Mouse (Mus musculus) liver, postnatal 0 days (tissue): ENCODE data around the gene Atp5s. TPM values are rescaled to one million over a fixed set of nuclear protein-coding genes. Genes with fewer than 3 reads are reported as not detected.

Experiments used
- ATAC-seq: fragments of 200-750 bp; cut with Nextera tagmentation; 2 replicates; pipeline ENCODE4 v1.8.0; 2017; ENCODE audit warnings: mild to moderate bottlenecking, moderate library complexity
- DNase-seq: peaks from one replicate; pipeline ENCODE4 v3.0.0-alpha.2; 2016
- H3K27ac ChIP-seq: fragments of 300-500 bp; sonication (generic); 2 replicates; pipeline ENCODE4 v1.5.1; 2014; ENCODE audit warnings: antibody characterized with exemption, moderate library complexity, mild to moderate bottlenecking, low read depth
- H3K27me3 ChIP-seq: fragments of 300-500 bp; sonication (generic); 2 replicates; pipeline ENCODE4 v1.6.1; 2014; ENCODE audit warnings: low read length, control low read depth, mixed read lengths; ENCODE audit not compliant: insufficient read depth
- H3K36me3 ChIP-seq: fragments of 300-500 bp; sonication (generic); replicated peaks from 2 replicates; pipeline ENCODE4 v1.6.1; 2014; ENCODE audit warnings: mild to moderate bottlenecking, control low read depth, low read length, moderate library complexity, mixed read lengths; ENCODE audit not compliant: insufficient read depth
- H3K4me1 ChIP-seq: fragments of 300-500 bp; sonication (generic); 2 replicates; pipeline ENCODE4 v1.6.1; 2014; ENCODE audit warnings: antibody characterized with exemption, mild to moderate bottlenecking, control low read depth; ENCODE audit not compliant: insufficient read depth
- H3K4me2 ChIP-seq: fragments of 300-500 bp; sonication (generic); 2 replicates; pipeline ENCODE4 v1.6.1; 2014; ENCODE audit warnings: low read depth, mild to moderate bottlenecking, low read length, moderate library complexity, mixed read lengths
- H3K4me3 ChIP-seq: fragments of 300-500 bp; sonication (generic); 2 replicates; pipeline ENCODE4 v1.5.1; 2014; ENCODE audit warnings: low read depth, low read length
- H3K9ac ChIP-seq: fragments of 300-500 bp; sonication (generic); replicated peaks from 2 replicates; pipeline ENCODE4 v1.6.1; 2014; ENCODE audit warnings: mild to moderate bottlenecking, moderate library complexity
- H3K9me3 ChIP-seq: fragments of 300-500 bp; sonication (generic); 2 replicates; pipeline ENCODE4 v1.6.1; 2016; ENCODE audit warnings: mild to moderate bottlenecking, control low read depth, low read length, mixed read lengths
- CTCF ChIP-seq: sonication (generic); IDR thresholded peaks from 2 replicates; pipeline ENCODE4 v1.5.1; 2016; ENCODE audit warnings: antibody characterized with exemption, low read depth
- EP300 ChIP-seq: IDR thresholded peaks from 2 replicates; pipeline ENCODE4 v1.6.1; 2016; ENCODE audit warnings: antibody characterized with exemption, low read depth, mild to moderate bottlenecking
- WGBS: fragments of 180-500 bp; shearing (Covaris S2); extraction: QIAGEN DNeasy Blood & Tissue Kit; methylation state at CpG from one replicate; pipeline ENCODE4 v1.1.7; 2014; ENCODE audit not compliant: insufficient replicate concordance; 5-methylcytosine and 5-hydroxymethylcytosine counted together
- polyA plus RNA-seq: library from polyadenylated mRNA; unstranded; fragments of >200 nt; fragmentation: Nextera tagmentation; extraction: Ambion mirVana; gene quantifications from 2 replicates; pipeline ENCODE4 v1.2.1, GENCODE M21; 2015

Atp5s gene
- polyA plus RNA-seq, 1 experiment from 2014 or later, result 18.3 TPM

DNA sequence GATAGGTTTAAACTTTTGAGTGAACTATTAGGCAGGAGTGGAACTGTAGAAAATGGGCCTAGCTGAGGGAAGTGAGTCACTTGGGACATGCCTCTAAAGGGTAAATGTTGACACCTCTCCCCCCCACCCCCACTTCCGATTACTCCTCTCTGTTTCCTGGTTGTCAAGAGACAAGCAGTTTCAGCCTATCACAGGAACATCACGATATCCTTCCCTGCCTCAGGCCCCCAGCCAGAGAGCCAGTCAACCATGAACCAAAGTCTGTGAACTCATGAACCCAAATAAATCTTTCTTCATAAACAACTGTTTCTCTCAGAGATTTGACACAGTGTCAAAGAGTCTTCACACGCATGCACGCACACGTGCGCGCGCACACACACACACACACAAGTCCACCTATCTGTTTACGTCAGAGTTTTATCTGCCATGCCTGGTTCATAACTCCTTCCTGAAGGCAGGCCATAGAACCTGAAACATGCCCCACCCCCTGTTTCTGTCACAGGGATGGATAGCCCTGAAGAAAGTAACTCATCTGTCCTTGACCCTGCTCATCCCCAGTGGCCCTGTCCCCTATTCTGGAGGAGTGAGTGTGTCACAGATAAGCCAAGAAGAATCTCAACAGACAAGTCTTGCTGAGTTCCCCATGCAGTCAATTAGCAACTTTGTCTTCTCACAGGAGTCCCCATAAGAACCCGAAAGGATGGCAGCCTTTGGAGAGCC, 41.6 kb downstream of the Atp5s start:
- Histone ChIP-seq H3K9me3 (no peaks in the 10 kb centered on the region), H3K4me2 (no peak overlapping the region), H3K27me3 (no peaks in the 10 kb centered on the region), H3K9ac (no peak overlapping the region), H3K4me3 (no peak overlapping the region), H3K4me1 (peaks cover 14% of the 10 kb centered on the region), H3K36me3 (no peaks in the 10 kb centered on the region), H3K27ac (no peak overlapping the region)
- TF ChIP-seq EP300 (peak; percentile 31; the same call in 1 of the 2 replicates), CTCF (no peak)
- WGBS, result 67% methylated on average over 10 of the region's 10 CpGs
- peak; percentile 53 for DNase-seq
- peak; percentile 59 for ATAC-seq

DNA sequence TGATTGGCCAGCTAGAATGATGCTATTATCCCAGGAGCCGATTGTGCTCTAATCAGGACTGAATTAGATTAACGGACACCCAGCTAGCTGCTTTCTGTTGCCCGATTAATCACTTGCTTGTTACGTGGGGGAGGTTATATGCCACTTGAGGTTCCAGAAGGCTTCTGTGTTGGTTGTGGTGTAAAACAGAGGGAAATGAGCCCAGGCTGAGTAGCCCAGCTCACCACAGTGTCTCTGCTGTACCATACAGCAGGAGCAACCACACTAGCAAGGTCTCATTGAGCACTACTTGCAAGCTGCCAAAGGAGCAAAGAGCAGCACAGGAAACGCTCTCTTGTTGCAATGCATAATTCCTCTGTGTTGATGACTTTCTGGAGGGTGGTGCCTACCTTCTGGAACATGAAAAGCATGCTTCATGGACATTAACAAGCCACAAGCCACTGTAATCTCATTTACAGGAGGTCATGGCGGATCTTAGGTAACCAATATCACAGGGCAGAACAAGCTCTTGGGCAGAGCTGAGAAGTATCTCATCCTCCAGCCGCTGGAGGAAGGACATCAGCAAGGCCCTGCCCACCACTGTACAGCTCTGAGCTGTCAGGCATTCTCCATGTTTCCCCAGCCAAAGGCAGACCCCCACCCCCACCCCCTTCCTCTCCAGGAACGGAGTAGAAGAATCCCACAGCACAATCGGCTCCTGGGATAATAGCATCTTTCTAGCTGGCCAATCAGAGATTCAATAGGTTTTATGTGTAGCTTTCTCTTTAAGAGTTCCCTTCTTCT, 42.9 kb downstream of the Atp5s start:
- Histone ChIP-seq H3K4me1 (peaks cover 14% of the 10 kb centered on the region), H3K4me2 (no peak overlapping the region), H3K27ac (no peak overlapping the region), H3K27me3 (no peaks in the 10 kb centered on the region), H3K9ac (no peak overlapping the region), H3K4me3 (no peak overlapping the region), H3K36me3 (no peaks in the 10 kb centered on the region), H3K9me3 (no peaks in the 10 kb centered on the region)
- 63% methylated on average over 9 of the region's 9 CpGs for WGBS
- DNase-seq (no peak), ATAC-seq (0 out of 2 replicates have a peak, but pooled peaks have one; percentile 15)
- no peak for TF ChIP-seq CTCF
- TF ChIP-seq EP300, result no peak

DNA sequence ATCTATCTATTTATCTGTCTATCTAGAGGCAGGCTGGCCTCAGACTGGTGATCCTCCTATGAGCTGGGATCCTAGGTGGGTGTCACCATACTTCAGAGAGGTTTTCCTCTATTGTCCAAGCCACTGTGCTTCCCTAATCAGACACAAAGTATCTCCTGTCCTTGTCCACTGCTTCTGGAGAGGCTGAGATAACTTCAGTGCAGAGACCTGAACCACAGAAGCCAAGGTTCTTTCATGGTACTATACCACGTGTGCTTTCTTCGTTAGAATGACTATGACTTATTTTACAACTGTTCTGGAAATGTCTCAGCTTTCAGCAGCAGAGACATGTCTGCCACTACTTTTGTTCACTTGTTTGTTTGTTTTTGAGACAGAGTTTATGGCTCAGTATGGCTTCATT, 44.1 kb downstream of the Atp5s start:
- no peak for TF ChIP-seq CTCF
- 0 out of 2 replicates have a peak, but pooled peaks have one; percentile 13 for TF ChIP-seq EP300
- Histone ChIP-seq H3K27ac (no peak overlapping the region), H3K4me1 (peaks cover 14% of the 10 kb centered on the region), H3K4me3 (no peak overlapping the region), H3K4me2 (no peak overlapping the region), H3K9ac (no peak overlapping the region), H3K27me3 (no peaks in the 10 kb centered on the region), H3K9me3 (no peaks in the 10 kb centered on the region), H3K36me3 (no peaks in the 10 kb centered on the region)
- 59% methylated on average over 2 of the region's 2 CpGs for WGBS
- ATAC-seq (peak; percentile 16; the same call in 1 of the 2 replicates), DNase-seq (no peak)

DNA sequence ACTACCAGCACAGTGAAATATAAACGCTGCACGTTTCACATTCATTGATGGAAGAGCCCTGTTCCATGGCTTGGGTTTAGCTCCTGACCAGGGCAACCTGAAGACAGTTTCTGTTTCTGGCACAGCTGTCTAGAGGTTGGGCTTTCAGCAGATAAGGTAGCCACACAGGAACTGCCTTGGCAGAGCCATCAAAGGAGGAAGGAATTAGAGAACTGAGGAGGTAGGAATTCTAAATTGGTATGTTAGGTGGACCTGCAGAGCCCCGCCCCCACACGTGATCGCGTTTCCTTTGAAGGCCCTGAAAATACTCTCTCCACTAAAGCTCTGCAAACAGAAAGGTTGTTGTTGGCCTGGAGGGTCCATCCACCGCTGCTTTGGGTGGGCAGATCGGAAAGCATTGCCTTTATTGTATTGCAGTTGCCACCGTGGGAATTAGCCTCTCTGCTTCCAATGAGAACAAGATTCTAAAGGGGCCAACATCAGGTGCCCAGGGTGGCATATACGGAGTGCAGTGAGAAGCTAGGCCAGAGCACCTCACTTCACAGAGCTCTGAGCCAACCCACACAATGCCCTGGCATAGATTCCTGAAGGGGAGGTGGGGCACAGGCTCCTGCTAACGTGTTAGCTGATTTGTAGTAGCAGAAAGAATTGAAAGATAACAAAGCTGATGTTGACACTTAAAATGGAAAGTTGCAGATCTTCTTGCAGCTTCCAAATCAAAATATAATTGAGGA, 52.0 kb downstream of the Atp5s start:
- ATAC-seq (no peak), DNase-seq (no peak)
- Histone ChIP-seq H3K4me3 (no peak overlapping the region), H3K27ac (no peak overlapping the region), H3K4me2 (no peak overlapping the region), H3K4me1 (peaks cover 11% of the 10 kb centered on the region), H3K36me3 (no peaks in the 10 kb centered on the region), H3K27me3 (no peaks in the 10 kb centered on the region), H3K9me3 (no peaks in the 10 kb centered on the region), H3K9ac (no peak overlapping the region)
- WGBS, result 52% methylated on average over 11 of the region's 11 CpGs
- TF ChIP-seq EP300 (no peak), CTCF (no peak)

DNA sequence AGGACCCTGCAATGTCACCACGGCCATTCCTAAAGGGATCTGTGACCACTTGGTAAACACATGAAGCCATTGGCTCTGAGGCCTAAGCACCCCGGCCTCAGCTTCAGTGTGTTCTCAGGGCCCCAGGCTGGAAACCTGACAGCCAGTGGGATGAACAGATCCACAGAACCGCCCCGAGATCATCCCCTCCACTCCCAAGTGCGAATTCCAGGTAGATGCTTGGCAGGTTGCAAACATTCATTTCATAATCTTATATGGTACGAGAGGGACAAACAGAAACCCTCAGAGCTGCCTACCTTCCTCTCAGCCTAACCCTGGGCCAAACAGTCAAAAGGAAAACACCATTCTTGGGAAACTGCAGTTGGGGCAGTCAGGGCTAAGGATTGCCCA, 52.6 kb downstream of the Atp5s start:
- ATAC-seq (no peak), DNase-seq (no peak)
- Histone ChIP-seq H3K27me3 (no peaks in the 10 kb centered on the region), H3K4me1 (peaks cover 16% of the 10 kb centered on the region), H3K4me3 (no peak overlapping the region), H3K4me2 (no peak overlapping the region), H3K36me3 (no peaks in the 10 kb centered on the region), H3K27ac (no peak overlapping the region), H3K9me3 (no peaks in the 10 kb centered on the region), H3K9ac (no peak overlapping the region)
- WGBS, result 77% methylated on average over 6 of the region's 6 CpGs
- TF ChIP-seq CTCF, result no peak
- TF ChIP-seq EP300, result no peak

DNA sequence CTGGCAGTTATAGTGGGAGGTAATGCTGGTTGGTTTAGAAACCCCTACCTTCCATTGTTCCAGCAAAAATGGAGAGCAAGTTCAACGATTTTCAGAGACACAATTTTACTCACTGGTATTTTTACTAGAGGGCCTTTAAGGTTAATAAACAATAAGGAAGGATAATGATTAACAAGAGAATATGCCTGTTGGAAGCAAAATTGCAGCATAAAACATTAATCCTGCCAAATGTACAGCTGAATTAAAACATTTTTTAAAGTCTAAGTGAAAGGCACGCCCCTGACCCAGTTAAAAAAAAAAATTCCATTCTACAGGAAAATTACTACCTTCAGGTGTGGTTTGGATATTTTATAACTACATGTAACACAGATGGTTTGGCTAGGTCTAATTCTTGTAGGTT, 53.2 kb downstream of the Atp5s start:
- H3K27me3 ChIP-seq, result no peaks in the 10 kb centered on the region
- no peak for DNase-seq
- no peaks in the 10 kb centered on the region for H3K36me3 ChIP-seq
- no peak overlapping the region for H3K9ac ChIP-seq
- 68% methylated on average over 2 of the region's 2 CpGs for WGBS
- H3K9me3 ChIP-seq, result no peaks in the 10 kb centered on the region
- TF ChIP-seq CTCF, result no peak
- no peak for TF ChIP-seq EP300
- peaks cover 20% of the 10 kb centered on the region for H3K4me1 ChIP-seq
- no peak for ATAC-seq
- no peak overlapping the region for H3K4me2 ChIP-seq
- H3K4me3 ChIP-seq, result no peak overlapping the region
- H3K27ac ChIP-seq, result no peak overlapping the region
